Mouse (Mus musculus) ES-Bruce4 (cell line): Measurements from ENCODE around the gene Tiam1. TPM values are rescaled to one million over a fixed set of nuclear protein-coding genes. Genes with fewer than 3 reads are reported as not detected.

Experiments
- H3K27ac ChIP-seq: 2 replicates; pipeline ENCODE4 v1.5.1; 2012; ENCODE audit warnings: low read length, inconsistent platforms; ENCODE audit not compliant: insufficient read depth
- H3K27me3 ChIP-seq: 2 replicates; pipeline ENCODE4 v1.6.1; 2012; ENCODE audit warnings: mild to moderate bottlenecking, low read length, inconsistent platforms; ENCODE audit not compliant: control insufficient read depth, poor library complexity, insufficient read depth, severe bottlenecking
- H3K36me3 ChIP-seq: 2 replicates; pipeline ENCODE4 v1.6.1; 2012; ENCODE audit warnings: inconsistent platforms, mild to moderate bottlenecking, low read length, moderate library complexity; ENCODE audit not compliant: control insufficient read depth, poor library complexity, insufficient read depth, severe bottlenecking
- H3K4me1 ChIP-seq: one replicate; pipeline ENCODE4 v1.8.1; 2011; ENCODE audit warnings: low read length; ENCODE audit not compliant: control insufficient read depth, insufficient read depth
- H3K4me3 ChIP-seq: 2 replicates; pipeline ENCODE4 v1.5.1; 2011; ENCODE audit warnings: low read depth, mild to moderate bottlenecking, low read length
- H3K9ac ChIP-seq: 2 replicates; pipeline ENCODE4 v1.6.1; 2012; ENCODE audit warnings: low read depth, mild to moderate bottlenecking, inconsistent platforms; ENCODE audit not compliant: poor library complexity, severe bottlenecking
- H3K9me3 ChIP-seq: replicated peaks from 2 replicates; pipeline ENCODE4 v1.6.1; 2012; ENCODE audit warnings: mild to moderate bottlenecking, low read length, inconsistent platforms; ENCODE audit not compliant: control insufficient read depth, poor library complexity, insufficient read depth, severe bottlenecking
- CTCF ChIP-seq: IDR thresholded peaks from one replicate; pipeline ENCODE4 v1.8.1; 2011; ENCODE audit warnings: low read depth, low read length
- EP300 ChIP-seq: IDR thresholded peaks from 2 replicates; pipeline ENCODE4 v1.6.1; 2011; ENCODE audit warnings: low read depth, low read length; ENCODE audit not compliant: insufficient read depth
- POLR2A ChIP-seq: IDR thresholded peaks from one replicate; pipeline ENCODE4 v1.8.1; 2011; ENCODE audit warnings: low read length; ENCODE audit not compliant: insufficient read depth
- polyA plus RNA-seq: library from polyadenylated mRNA; stranded (reverse); fragments of >200 nt; gene quantifications from 2 replicates; pipeline ENCODE4 v1.2.4, GENCODE M21; 2011; ENCODE audit warnings: low read depth; ENCODE audit not compliant: missing spikeins, insufficient read depth, insufficient read length

The Tiam1 gene
- polyA plus RNA-seq, result 22.4 and 24.4 TPM in 2 replicates

DNA sequence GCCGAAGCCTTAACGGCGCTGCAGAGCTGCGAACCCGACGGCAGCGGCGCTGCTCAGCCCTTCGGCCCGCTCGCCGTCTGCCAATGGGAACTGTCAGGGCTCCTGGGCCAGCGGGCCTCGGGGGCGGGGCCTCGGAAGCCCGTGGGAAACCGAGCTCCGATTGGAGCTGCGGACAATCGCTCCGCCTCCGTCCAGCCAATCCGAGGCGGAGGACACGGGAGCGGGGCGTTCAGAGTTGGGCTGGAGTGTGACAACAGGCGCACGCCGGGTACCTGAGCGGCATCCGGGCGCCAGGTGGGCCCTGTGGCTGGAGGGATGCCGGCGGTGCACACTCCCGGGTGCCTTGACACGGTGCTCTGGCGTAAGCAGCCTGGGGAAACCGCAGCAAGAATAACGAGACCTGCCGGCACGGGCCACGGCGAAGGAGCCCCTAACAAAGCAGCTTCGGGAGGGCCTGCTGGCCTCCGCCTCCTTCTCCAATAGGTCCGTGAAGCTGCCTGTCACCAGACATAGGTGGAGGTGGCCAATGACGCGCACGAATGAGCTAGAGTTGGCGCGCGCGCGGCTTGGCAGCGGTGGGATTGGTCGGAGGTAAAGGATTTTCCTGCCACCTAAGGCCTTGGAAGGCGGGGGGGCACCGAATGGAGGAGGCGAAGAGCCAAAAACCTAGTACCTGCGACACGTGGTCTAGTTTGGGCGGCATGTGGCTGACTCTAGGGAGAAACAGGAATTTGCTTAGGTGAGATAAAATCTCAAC lies at the start of gene Tiam1:
Gene Tiam1, minus strand, starts transcription at position 10 of the 757 bp plus-strand sequence.
- TF ChIP-seq EP300 (no peak), CTCF (peak; percentile 5), POLR2A (peak; percentile 23)
- no peaks in the 10 kb centered on the region for H3K9me3 ChIP-seq
- no peaks in the 10 kb centered on the region for H3K27me3 ChIP-seq
- H3K27ac ChIP-seq, result 0 out of 2 replicates have a peak within 1 kb of the TSS, but pooled peaks have one; percentile 13
- peaks cover 2% of the 10 kb centered on the region for H3K4me1 ChIP-seq
- H3K4me3 ChIP-seq, result peak within 1 kb of the TSS; percentile 79
- H3K9ac ChIP-seq, result peak within 1 kb of the TSS; percentile 57
- no peaks in the 10 kb centered on the region for H3K36me3 ChIP-seq

DNA sequence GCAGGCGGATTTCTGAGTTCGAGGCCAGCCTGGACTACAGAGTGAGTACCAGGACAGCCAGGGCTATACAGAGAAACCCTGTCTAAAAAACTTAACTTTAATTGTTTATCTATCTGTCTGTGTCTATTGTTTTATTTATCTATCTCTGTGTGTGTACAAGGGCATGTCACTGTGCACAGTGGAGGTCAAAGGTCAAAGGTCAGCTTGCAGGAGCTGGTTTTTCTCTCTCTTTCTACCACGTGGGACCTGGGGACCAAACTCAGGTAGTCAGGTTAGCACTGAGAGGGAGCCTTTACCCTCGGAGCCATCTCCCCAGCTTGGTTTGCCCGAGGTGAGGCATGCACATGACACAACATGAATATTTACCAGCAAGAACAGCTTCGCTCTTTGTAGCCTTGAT lies 47.7 kb upstream of the Tiam1 start:
- TF ChIP-seq EP300 (no peak), CTCF (no peak), POLR2A (no peak)
- Histone ChIP-seq H3K27ac (no peak overlapping the region), H3K9me3 (no peaks in the 10 kb centered on the region), H3K27me3 (no peaks in the 10 kb centered on the region), H3K36me3 (no peaks in the 10 kb centered on the region), H3K9ac (no peak overlapping the region), H3K4me1 (no peaks in the 10 kb centered on the region), H3K4me3 (no peak overlapping the region)

DNA sequence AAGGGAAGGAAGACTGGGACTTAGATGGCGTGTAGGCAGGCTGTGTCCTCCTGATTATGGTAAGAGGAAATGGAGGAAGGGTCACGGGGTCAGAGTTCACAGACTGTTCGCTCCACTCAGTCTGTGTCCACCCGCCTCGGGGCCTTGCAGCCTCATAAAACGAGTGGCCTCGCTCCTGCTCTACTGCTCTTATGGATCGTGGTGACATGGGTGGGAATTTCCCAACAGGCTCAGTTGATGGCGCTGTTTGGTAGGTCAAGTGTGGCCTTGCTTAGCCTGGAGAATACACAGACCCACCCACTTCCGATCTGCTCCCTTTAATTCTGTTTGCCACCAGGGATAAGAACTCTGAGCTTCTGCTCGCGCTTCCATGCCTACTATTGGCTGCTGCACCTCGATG lies 43.9 kb upstream of the Tiam1 start:
- H3K9me3 ChIP-seq, result no peaks in the 10 kb centered on the region
- H3K36me3 ChIP-seq, result no peaks in the 10 kb centered on the region
- no peak overlapping the region for H3K27ac ChIP-seq
- no peak for TF ChIP-seq POLR2A
- TF ChIP-seq CTCF, result peak; percentile 73
- TF ChIP-seq EP300, result no peak
- H3K4me1 ChIP-seq, result no peaks in the 10 kb centered on the region
- no peak overlapping the region for H3K9ac ChIP-seq
- no peaks in the 10 kb centered on the region for H3K27me3 ChIP-seq
- no peak overlapping the region for H3K4me3 ChIP-seq

DNA sequence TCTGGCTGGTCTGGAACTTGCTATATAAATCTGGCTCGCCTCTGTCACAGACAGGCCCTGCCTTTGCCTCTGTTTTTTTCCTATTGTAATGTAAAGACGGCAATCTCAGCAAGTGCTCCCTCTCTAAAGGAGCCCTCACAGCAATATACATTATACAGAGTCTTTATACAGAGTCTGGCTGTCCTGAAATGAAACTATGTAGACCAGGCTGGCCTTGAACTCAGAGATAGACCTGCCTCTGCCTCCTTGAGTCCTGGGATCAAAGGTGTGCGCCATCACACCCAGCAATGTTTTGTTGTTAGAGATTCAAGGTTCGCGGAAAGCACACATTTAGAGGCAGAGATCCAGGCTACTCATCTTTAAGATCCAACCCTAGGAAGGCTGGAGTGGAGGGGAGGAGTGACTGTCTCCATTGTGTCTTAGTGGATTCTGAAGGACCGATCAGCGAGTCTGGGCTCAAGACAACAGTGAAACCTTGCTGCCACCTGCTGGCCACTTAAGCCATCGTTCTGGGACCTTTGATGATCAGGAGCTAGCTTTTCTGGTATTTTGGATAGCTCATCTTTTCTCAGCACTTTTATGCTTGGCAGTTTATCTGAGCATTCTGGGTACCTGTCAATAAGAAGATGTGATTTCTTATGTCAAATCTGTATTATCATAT lies 42.5 kb upstream of the Tiam1 start:
- Histone ChIP-seq H3K9me3 (no peaks in the 10 kb centered on the region), H3K4me3 (no peak overlapping the region), H3K36me3 (no peaks in the 10 kb centered on the region), H3K4me1 (no peaks in the 10 kb centered on the region), H3K9ac (no peak overlapping the region), H3K27ac (no peak overlapping the region), H3K27me3 (no peaks in the 10 kb centered on the region)
- no peak for TF ChIP-seq EP300
- TF ChIP-seq POLR2A, result no peak
- peak; percentile 89 for TF ChIP-seq CTCF

DNA sequence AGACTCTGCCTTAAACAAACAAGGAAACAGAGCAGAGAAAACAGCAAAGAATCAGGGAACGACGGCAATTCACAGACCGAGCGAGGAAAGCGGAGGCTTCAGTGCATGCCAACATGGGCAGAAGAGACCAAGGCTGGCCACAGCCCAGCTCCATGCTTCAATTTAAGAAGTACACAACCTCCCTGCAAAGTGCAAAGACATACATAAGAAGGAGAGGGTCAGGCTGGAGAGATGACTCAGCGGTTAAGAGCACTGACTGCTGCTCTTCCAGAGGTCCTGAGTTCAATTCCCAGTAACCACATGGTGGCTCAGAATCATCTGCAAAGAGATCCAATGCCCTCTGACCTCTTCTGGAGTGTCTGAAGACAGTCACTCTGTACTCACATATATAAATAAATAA lies 40.6 kb upstream of the Tiam1 start:
- H3K27ac ChIP-seq, result no peak overlapping the region
- H3K4me3 ChIP-seq, result no peak overlapping the region
- H3K27me3 ChIP-seq, result no peaks in the 10 kb centered on the region

DNA sequence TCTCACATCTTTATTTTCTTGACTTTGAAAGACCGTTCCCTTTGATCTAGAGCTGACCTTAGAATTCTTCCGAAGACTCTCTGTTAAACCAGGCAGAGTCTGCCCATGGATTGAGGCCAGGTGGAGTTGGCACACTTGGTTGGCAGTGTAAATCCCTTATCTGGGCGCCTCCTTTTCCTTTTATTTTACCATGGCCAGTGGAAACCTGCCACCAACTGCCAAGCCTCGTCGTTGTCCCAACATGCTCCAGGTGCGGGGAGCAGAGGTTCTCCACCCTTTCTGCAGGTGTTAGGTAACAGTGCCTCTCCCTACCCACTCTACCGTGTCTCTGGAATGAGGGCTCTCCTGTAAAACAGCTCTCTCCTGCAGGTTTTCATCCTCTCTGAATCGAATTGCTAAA lies 38.1 kb upstream of the Tiam1 start:
- Histone ChIP-seq H3K27ac (no peak overlapping the region), H3K4me1 (no peaks in the 10 kb centered on the region), H3K9me3 (no peaks in the 10 kb centered on the region), H3K9ac (no peak overlapping the region), H3K4me3 (no peak overlapping the region), H3K27me3 (no peaks in the 10 kb centered on the region), H3K36me3 (no peaks in the 10 kb centered on the region)
- TF ChIP-seq CTCF (no peak), POLR2A (no peak), EP300 (no peak)

More for the DNA sequence above, 40.6 kb upstream of the Tiam1 start:
- TF ChIP-seq POLR2A (no peak), CTCF (no peak), EP300 (no peak)
- H3K36me3 ChIP-seq, result no peaks in the 10 kb centered on the region
- no peaks in the 10 kb centered on the region for H3K4me1 ChIP-seq
- H3K9me3 ChIP-seq, result no peaks in the 10 kb centered on the region
- no peak overlapping the region for H3K9ac ChIP-seq
